Mouse (Mus musculus) megakaryocyte, embryonic 14.5 days (primary cell): ENCODE measurements at regions not wholly inside any gene's neighbourhood (a gene's known extent, or its start where the extent isn't known, plus 50 kb on each side); places are given as distances from the start of the nearest gene placed in this dataset.

Source experiments
- H3K27me3 ChIP-seq: replicated peaks from 2 replicates; pipeline ENCODE3; 2012; ENCODE audit warnings: inconsistent platforms
- H3K36me3 ChIP-seq: replicated peaks from 2 replicates; pipeline ENCODE3; 2012; ENCODE audit warnings: low read length, inconsistent platforms, mixed read lengths
- H3K4me1 ChIP-seq: 2 replicates; pipeline ENCODE4 v1.6.1; 2012; ENCODE audit warnings: inconsistent platforms
- H3K4me3 ChIP-seq: replicated peaks from 2 replicates; pipeline ENCODE3; 2012; ENCODE audit warnings: moderate library complexity, mild to moderate bottlenecking, inconsistent platforms
- H3K9me3 ChIP-seq: 2 replicates; pipeline ENCODE4 v1.6.1; 2012; ENCODE audit warnings: inconsistent platforms
- FLI1 ChIP-seq: IDR thresholded peaks from 2 replicates; pipeline ENCODE4 v1.6.1; 2012; ENCODE audit warnings: low read length, inconsistent platforms, mixed read lengths
- GATA1 ChIP-seq: IDR thresholded peaks from 3 replicates; pipeline ENCODE4 v1.6.1; 2012; ENCODE audit warnings: mixed read lengths, low read length, inconsistent platforms, borderline replicate concordance

- Histone ChIP-seq H3K4me1 (no peaks in the 10 kb centered on the region), H3K9me3 (no peaks in the 10 kb centered on the region), H3K36me3 (no peaks in the 10 kb centered on the region), H3K27me3 (no peaks in the 10 kb centered on the region), H3K4me3 (no peak overlapping the region)
- TF ChIP-seq GATA1 = no peak
- no peak for TF ChIP-seq FLI1
Measured at GRCm38 (mm10) chr14:103939867-103940266, 95.7 kb upstream of the Ednrb start.

- H3K9me3 ChIP-seq = no peaks in the 10 kb centered on the region
- H3K4me3 ChIP-seq = no peak overlapping the region
- no peaks in the 10 kb centered on the region for H3K4me1 ChIP-seq
- no peak for TF ChIP-seq FLI1
- H3K36me3 ChIP-seq = no peaks in the 10 kb centered on the region
- H3K27me3 ChIP-seq = no peaks in the 10 kb centered on the region
Measured at GRCm38 (mm10) chr14:103938937-103939336, 94.7 kb upstream of the Ednrb start.

- Histone ChIP-seq H3K36me3 (no peaks in the 10 kb centered on the region), H3K27me3 (no peaks in the 10 kb centered on the region), H3K9me3 (no peaks in the 10 kb centered on the region), H3K4me1 (no peaks in the 10 kb centered on the region), H3K4me3 (no peak overlapping the region)
- TF ChIP-seq GATA1 (no peak), FLI1 (no peak)
Measured at GRCm38 (mm10) chr14:103938201-103938600, 94.0 kb upstream of the Ednrb start.

GRCm38 (mm10) chr14:103937700-103938099 is 93.5 kb upstream of the Ednrb start:
- H3K4me1 ChIP-seq = no peaks in the 10 kb centered on the region
- no peaks in the 10 kb centered on the region for H3K9me3 ChIP-seq
- no peaks in the 10 kb centered on the region for H3K27me3 ChIP-seq
- H3K36me3 ChIP-seq = no peaks in the 10 kb centered on the region
- no peak overlapping the region for H3K4me3 ChIP-seq
- TF ChIP-seq GATA1 (no peak), FLI1 (no peak)

- H3K9me3 ChIP-seq = peaks cover under 1% of the 10 kb centered on the region; the same call in 1 of the 2 replicates
- TF ChIP-seq GATA1 (no peak), FLI1 (no peak)
- no peak overlapping the region for H3K4me3 ChIP-seq
- H3K36me3 ChIP-seq = no peaks in the 10 kb centered on the region
- no peaks in the 10 kb centered on the region for H3K4me1 ChIP-seq
- no peaks in the 10 kb centered on the region for H3K27me3 ChIP-seq
Measured at GRCm38 (mm10) chr14:103933813-103934212, 89.6 kb upstream of the Ednrb start.

GRCm38 (mm10) chr14:103932170-103932569 is 88.0 kb upstream of the Ednrb start:
- Histone ChIP-seq H3K9me3 (peaks cover 4% of the 10 kb centered on the region; the same call in 1 of the 2 replicates), H3K4me3 (no peak overlapping the region), H3K27me3 (no peaks in the 10 kb centered on the region), H3K4me1 (no peaks in the 10 kb centered on the region), H3K36me3 (no peaks in the 10 kb centered on the region)
- no peak for TF ChIP-seq GATA1
- TF ChIP-seq FLI1 = no peak

GRCm38 (mm10) chr14:103929734-103930364 is 85.6 kb upstream of the Ednrb start:
- Histone ChIP-seq H3K4me1 (no peaks in the 10 kb centered on the region), H3K9me3 (peaks cover 4% of the 10 kb centered on the region; the same call in 1 of the 2 replicates), H3K27me3 (no peaks in the 10 kb centered on the region), H3K36me3 (no peaks in the 10 kb centered on the region), H3K4me3 (no peak overlapping the region)
- TF ChIP-seq GATA1 = no peak
- TF ChIP-seq FLI1 = no peak

GRCm38 (mm10) chr14:103929155-103929729 is 85.0 kb upstream of the Ednrb start:
- Histone ChIP-seq H3K4me3 (no peak overlapping the region), H3K36me3 (no peaks in the 10 kb centered on the region), H3K9me3 (peaks cover 4% of the 10 kb centered on the region; the same call in 1 of the 2 replicates), H3K4me1 (no peaks in the 10 kb centered on the region), H3K27me3 (no peaks in the 10 kb centered on the region)
- no peak for TF ChIP-seq FLI1
- no peak for TF ChIP-seq GATA1

GRCm38 (mm10) chr14:103920169-103920568 is 76.0 kb upstream of the Ednrb start:
- Histone ChIP-seq H3K27me3 (no peaks in the 10 kb centered on the region), H3K9me3 (0 out of 2 replicates have a peak, but pooled peaks cover 3% of the 10 kb centered on the region), H3K4me3 (no peak overlapping the region), H3K4me1 (no peaks in the 10 kb centered on the region), H3K36me3 (no peaks in the 10 kb centered on the region)
- no peak for TF ChIP-seq GATA1
- TF ChIP-seq FLI1 = no peak

GRCm38 (mm10) chr14:103919380-103919779 is 75.2 kb upstream of the Ednrb start:
- TF ChIP-seq GATA1 = no peak
- no peak for TF ChIP-seq FLI1
- Histone ChIP-seq H3K9me3 (0 out of 2 replicates have a peak, but pooled peaks cover 3% of the 10 kb centered on the region), H3K27me3 (no peaks in the 10 kb centered on the region), H3K4me1 (no peaks in the 10 kb centered on the region), H3K4me3 (no peak overlapping the region), H3K36me3 (no peaks in the 10 kb centered on the region)

- H3K4me1 ChIP-seq = no peaks in the 10 kb centered on the region
- no peaks in the 10 kb centered on the region for H3K9me3 ChIP-seq
- H3K27me3 ChIP-seq = no peaks in the 10 kb centered on the region
- no peak overlapping the region for H3K4me3 ChIP-seq
- TF ChIP-seq GATA1 (no peak), FLI1 (no peak)
- H3K36me3 ChIP-seq = no peaks in the 10 kb centered on the region
Measured at GRCm38 (mm10) chr14:103913453-103913852, 69.3 kb upstream of the Ednrb start.
